Mouse (Mus musculus): ENCODE measurements at regions not wholly inside any gene's neighbourhood (a gene's known extent, or its start where the extent isn't known, plus 50 kb on each side); places are given as distances from the start of the nearest gene placed in this dataset.

- H3K4me3 ChIP-seq: no peak overlapping the region
- TF ChIP-seq CTCF (conservative IDR thresholded peaks at IDR 0.05): no peak
- DNase-seq (ENCODE audit: low spot score in 2 of 2): no peak
Observed at GRCm38 (mm10) chrX:60718156-60718769, 125.8 kb upstream of the Atp11c start.

DNA sequence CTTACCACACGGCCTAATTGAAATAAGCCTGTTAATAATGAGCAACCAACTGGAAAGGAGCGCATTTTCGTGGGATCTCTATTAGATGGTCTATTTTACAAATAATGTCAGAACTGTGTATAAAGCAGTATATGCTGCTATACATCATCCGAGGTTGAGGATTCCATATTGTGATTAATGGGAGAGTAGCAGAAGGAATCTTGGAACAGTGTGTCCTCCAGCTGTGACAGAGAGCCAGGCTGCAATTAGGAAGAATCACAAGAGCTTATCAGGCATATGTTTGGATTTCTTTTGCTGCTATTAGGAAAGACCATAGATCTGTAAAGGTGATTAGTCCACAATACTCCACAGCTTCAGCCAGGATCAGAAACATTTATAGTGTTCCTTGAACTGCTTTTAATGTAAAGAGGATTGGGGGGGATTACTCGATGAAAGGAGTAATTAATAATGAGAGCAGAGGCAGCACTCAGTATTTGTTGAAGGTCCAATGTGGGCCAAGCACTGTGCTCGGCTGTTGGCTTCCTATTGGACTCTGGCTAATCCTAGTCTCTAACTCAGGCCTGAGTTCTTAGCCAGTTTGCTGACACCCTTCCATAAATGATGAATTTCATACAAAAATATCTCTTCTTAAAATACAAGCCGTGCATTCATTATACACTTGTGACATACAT, 88.7 kb upstream of the Atp11c start:
- DNase-seq (ENCODE audit: low spot score in 2 of 2): no peak
- H3K4me3 ChIP-seq: no peak overlapping the region
- no peak for TF ChIP-seq CTCF (conservative IDR thresholded peaks at IDR 0.05)
- no peak overlapping the region for H3K27ac ChIP-seq

More at GRCm38 (mm10) chrX:60718156-60718769, 125.8 kb upstream of the Atp11c start:
- no peak overlapping the region for H3K27ac ChIP-seq

- no peak for TF ChIP-seq CTCF (conservative IDR thresholded peaks at IDR 0.05)
- no peak overlapping the region for H3K27ac ChIP-seq
- DNase-seq (ENCODE audit: low spot score in 2 of 2): no peak
- no peak overlapping the region for H3K4me3 ChIP-seq
Observed at GRCm38 (mm10) chrX:60644726-60645318, 52.3 kb upstream of the Atp11c start.

Data from layer of hippocampus, adult 2 months (tissue).